Mouse (Mus musculus) MEL (cell line): ENCODE measurements around the gene Palld.

Experiments
- CTCF ChIP-seq, 3 experiments: IDR thresholded peaks in 2 of 3; conservative IDR thresholded peaks in 1 of 3; 2 replicates each; pipeline ENCODE4 v1.5.1; 2011 to 2012; ENCODE audit warnings: low read length in 3 of 3, low read depth in 2 of 3, mild to moderate bottlenecking in 2 of 3, improper control_type of control experiment in 1 of 3, inconsistent platforms in 1 of 3, mixed read lengths in 1 of 3, moderate library complexity in 1 of 3; ENCODE audit not compliant: control insufficient read depth in 1 of 3, insufficient read depth in 1 of 3, poor library complexity in 1 of 3, severe bottlenecking in 1 of 3
- POLR2A ChIP-seq, 2 experiments: IDR thresholded peaks; 2 replicates each; pipeline ENCODE4 v1.6.1; 2011 to 2012; ENCODE audit warnings: low read length in 2 of 2, mild to moderate bottlenecking in 2 of 2, control low read depth in 1 of 2, improper control_type of control experiment in 1 of 2, low read depth in 1 of 2, moderate library complexity in 1 of 2; ENCODE audit not compliant: control insufficient read depth in 1 of 2, insufficient read depth in 1 of 2, poor library complexity in 1 of 2

DNA sequence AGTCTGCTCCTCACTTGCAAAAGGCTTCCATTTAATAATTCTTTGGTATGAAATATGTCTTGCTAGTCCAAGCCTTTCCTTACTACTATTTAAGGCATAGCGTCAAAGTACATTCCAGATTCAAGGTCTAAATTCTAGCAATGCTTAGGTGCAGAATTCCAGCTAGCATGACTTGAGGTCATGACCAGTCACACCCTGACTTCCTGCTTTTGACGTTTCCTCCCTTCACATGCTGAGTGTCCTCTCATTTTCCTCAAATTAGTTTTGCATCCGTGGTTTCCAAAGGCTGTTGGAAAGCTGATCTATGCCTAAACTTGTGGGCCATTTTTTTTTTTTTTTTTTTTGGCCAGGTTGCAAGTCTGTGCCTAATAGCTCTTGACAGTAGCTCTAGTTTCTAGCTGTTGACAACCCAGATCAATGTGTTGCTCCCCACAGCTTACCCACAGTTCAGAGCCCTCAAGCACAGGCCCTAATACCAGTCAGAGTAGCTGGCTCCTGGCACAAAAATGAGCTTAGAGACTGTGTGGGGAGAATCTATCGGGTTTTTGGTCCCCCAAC, 327.3 kb downstream of the Palld start:
- no peak for TF ChIP-seq POLR2A (IDR thresholded peaks at IDR 0.05; ENCODE audit: control insufficient read depth in 1 of 2, insufficient read depth in 1 of 2, low read depth in 1 of 2, low read length in 2 of 2, poor library complexity in 1 of 2)
- TF ChIP-seq CTCF (IDR thresholded peaks at IDR 0.05 in 2 of 3, conservative IDR thresholded peaks at IDR 0.05 in 1 of 3; ENCODE audit: control insufficient read depth in 1 of 3, insufficient read depth in 1 of 3, low read depth in 2 of 3, low read length in 3 of 3, poor library complexity in 1 of 3, severe bottlenecking in 1 of 3), result no peak
